Mouse (Mus musculus): ENCODE data around the gene Ube2dnl1. TPM values are rescaled to one million over a fixed set of nuclear protein-coding genes. Genes with fewer than 3 reads are reported as not detected.

Ube2dnl1 gene
- not detected in 2 replicates for polyA plus RNA-seq (2012; rRNA removed)

DNA sequence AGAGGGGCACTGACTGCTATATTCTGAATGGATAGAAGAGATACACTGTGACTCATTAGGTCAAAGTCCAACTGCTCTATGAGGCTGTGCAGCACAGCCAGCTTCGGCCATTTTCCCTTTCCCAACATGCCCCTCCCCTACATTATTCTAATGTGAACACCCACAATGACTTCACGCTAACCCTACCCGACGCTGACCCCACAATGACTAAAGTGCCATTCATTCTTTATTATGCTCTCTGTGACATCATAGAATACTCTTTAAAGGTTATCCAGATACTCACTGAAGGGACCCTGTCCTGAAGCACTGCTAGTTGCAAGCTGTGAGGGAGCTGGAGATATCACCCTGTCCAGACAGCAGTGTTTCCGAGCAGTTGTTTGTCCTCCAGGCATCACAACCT is at the start of gene Ube2dnl1:
Gene Ube2dnl1, plus strand, starts transcription at position 301 of the 400 bp plus-strand sequence.
- WGBS = 66% methylated on average over 5 of the region's 5 CpGs
- no peak for DNase-seq (ENCODE audit: low read depth, low spot score)

DNA sequence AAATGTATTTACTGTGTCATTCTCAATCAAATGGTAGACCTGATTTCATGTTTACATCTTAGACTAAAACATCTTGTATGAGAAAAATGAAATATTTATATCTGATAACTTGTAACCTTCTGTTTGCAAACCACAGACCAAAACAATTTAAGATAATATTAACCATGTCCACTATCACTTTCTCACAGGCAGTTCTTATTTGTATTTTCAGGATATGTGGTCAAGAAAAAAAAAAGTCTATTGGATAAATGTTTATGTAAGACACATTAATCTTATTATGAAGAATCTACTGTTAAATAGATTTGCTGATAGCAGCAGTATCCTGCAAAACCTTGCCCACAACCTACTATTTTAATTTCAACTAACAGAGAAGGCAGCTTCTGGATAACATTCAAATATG is 9.3 kb upstream of the Ube2dnl1 start:
- DNase-seq (ENCODE audit: low read depth, low spot score) = no peak

DNA sequence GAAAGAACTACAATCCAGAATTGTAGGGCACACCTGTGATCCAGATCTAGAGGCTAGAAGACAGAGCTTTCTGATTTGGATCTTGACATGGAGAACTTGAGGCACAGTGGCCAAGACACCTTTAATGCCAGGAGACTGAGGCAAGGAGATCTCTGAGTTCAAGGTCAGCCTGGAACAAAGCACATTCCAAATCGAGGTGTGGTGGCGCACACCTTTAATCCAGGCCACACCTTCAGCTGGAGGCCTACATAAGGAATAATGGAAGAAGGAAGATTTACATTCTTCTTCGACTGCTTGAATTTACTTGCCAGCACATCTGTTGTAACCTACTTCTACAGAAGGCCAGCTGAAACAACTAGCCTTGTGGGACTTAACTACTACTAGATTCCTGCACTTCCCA is 7.3 kb upstream of the Ube2dnl1 start:
- no peak for DNase-seq (ENCODE audit: low read depth, low spot score)
- 73% methylated on average over 3 of the region's 3 CpGs for WGBS

DNA sequence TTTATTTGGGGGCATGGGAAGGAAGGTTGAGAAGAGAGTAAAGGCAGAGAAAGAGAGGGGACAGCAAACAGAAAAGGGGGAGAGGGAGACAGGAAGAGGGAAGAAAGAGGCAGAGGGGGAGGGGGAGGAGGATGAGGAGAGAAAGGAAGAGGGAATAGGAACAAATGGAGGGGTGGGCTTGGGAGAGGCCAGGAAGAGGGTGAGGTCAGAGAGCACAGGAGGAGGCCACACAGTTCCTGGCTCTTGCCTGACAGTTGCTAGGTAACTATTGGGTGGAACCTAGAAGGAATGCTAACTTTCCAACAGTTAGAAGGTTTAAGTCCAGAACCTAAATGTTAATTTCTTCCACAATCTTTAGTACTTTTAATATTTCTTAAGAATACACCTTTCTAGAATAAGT is 1.4 kb upstream of the Ube2dnl1 start:
- DNase-seq (ENCODE audit: low read depth, low spot score) = no peak

DNA sequence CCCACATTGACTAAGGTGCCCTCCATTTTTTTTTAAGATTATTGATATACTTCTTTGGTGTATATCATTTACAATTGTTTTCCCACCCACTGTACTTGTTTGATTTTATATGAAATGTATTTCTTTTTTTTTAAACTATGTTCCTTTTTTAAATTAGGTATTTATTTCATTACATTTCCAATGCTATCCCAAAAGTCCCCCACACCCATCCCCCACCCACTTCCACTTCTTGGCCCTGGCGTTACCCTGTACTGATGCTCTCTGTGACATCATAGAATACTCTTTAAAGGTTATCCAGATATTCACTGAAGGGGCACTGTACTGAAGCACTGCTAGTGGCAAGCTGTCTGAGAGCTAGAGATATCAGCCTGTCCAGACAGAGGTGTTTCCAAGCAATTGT is 2.5 kb downstream of the Ube2dnl1 start, which contains the start of gene Ube2dnl2:
Gene Ube2dnl2, plus strand, starts transcription at position 301 of the 400 bp plus-strand sequence.
- no peak for DNase-seq (ENCODE audit: low read depth, low spot score)
- 65% methylated on average over 1 of the region's 1 CpGs for WGBS

DNA sequence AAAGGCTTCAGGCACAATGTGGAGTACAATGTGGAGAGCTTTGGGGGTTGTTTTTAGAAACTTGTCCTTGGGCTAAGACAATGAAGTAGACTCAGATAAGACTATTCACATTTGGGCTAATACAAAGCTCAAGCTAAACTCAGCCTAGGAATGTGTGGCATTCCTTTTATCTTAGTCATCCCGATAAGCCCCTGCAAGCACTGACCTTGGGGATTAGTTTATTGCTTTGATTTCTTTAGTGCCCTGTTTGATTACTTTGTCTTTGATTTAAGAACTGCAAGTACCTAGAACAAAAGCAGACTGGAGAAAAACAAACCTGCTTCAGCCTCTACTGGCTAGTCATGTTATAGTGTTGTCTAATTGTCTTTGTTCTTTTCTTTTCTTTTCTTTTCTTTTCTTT is 50.3 kb downstream of the Ube2dnl1 start:
- 25% methylated on average over 1 of the region's 1 CpGs for WGBS
- no peak for DNase-seq (ENCODE audit: low read depth, low spot score)

Other genes with a start within 250 kb of the Ube2dnl1 start
- not detected in 2 replicates for gene Ube2dnl2, start 2.6 kb downstream of the Ube2dnl1 start, polyA plus RNA-seq (2012; rRNA removed)